Mouse (Mus musculus) gastrocnemius, adult 2 months (tissue): ENCODE data around the gene Rps6ka5. TPM values are rescaled to one million over a fixed set of nuclear protein-coding genes. Genes with fewer than 3 reads are reported as not detected.
A peak's percentile ranks its signal among the peaks of the same experiment; 100 is the strongest.

Source experiments
- DNase-seq: peaks from one replicate; pipeline ENCODE4 v3.0.0; 2022
- H3K27ac ChIP-seq: fragments of 200-600 bp; 2 replicates; pipeline ENCODE4 v1.8.1; 2022; ENCODE audit warnings: mild to moderate bottlenecking
- H3K4me3 ChIP-seq: fragments of 200-600 bp; 2 replicates; pipeline ENCODE4 v1.8.1; 2022; ENCODE audit warnings: mild to moderate bottlenecking, moderate library complexity
- CTCF ChIP-seq: fragments of 200-600 bp; IDR thresholded peaks from 2 replicates; pipeline ENCODE4 v1.8.1; 2022; ENCODE audit warnings: antibody characterized with exemption, mild to moderate bottlenecking, moderate library complexity
- intact Hi-C: fragments of 180-260 bp; cut with DNase I; formaldehyde crosslinking; loops from one replicate; pipeline ENCODE4 v1.15.1; 2025
- long read RNA-seq, 2 experiments: library from polyadenylated mRNA; stranded (forward); transcript quantifications; one replicate each; pipeline ENCODE4 v2.0.0; 2021
- total RNA-seq, 2 experiments: library from RNA; stranded (reverse); gene quantifications; 2 replicates each; pipeline ENCODE4 v1.2.3; 2021

Gene Rps6ka5
- 10 to 100 TPM; 11.1 to 11.8 TPM for total RNA-seq
- long read RNA-seq, experiment 1, full-length matches to known transcripts = 5 of 8 reads
- long read RNA-seq, experiment 1, partial matches to known transcripts = 1 of 8 reads
- long read RNA-seq, experiment 1, other reads (novel, unspliced or antisense) = 2 of 8 reads
- long read RNA-seq, experiment 2, full-length matches to known transcripts = 3 of 4 reads
- long read RNA-seq, experiment 2, partial matches to known transcripts = 0 of 4 reads
- long read RNA-seq, experiment 2, other reads (novel, unspliced or antisense) = 1 of 4 reads

DNA sequence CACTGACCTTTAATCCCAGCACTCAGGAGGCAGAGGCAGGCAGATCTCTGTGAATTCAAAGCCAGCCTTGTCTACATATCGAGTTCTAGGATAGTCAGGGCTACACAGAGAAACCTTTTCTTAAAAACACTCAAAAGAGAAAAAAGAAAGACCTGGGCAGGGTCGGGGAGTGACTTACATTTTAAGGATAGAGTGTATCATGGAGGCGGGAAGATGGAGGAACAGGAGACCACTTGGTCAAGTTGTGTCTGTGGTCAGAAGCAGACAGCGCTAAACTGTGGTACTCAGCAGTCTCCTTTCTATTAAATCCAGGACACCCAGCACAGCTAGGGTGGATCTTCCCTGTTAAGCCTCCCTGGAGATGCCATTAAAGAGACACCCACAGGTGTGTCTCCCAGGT lies at the start of gene Rps6ka5:
TSS of gene Rps6ka5 (minus strand) at position 333 of the 400 bp plus-strand sequence.
- intact Hi-C loops = no loop called here
- TF ChIP-seq CTCF = no peak
- Histone ChIP-seq H3K27ac (peak within 1 kb of the TSS; percentile 84), H3K4me3 (no peak within 1 kb of the TSS; the same call in 1 of the 2 replicates)
- no peak for DNase-seq

DNA sequence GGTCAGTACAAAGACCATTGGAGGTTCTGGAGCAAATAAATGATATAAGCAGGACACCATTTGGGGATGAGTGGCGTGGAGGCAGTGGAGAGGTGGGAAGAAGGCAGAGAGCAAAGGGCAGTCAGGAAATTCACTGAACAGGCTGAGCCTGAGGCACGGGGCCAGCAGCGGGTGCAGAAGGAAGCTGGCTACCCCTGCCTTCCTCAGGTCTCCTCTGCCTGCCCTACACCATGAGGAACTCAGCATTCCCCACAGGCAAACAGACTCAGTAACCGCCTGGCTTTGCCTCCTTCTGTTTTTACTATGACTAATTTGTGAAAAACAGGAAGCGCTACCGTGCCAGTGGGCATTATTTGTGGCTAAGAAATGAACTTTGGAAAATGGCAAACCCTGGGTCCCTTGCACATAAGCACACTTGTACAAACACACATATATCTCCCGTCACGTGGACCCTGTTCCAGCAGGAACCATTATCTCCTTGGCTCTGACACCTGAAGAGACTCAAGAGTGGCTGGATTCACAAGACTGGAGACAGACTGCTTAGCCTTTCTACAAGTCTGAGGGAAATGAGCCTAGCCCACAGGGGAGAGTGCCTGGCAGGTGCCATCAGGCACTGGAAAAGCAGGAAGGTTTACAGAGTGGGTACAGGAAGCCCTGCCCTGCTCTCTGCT lies 49.3 kb upstream of the Rps6ka5 start:
- H3K4me3 ChIP-seq = no peak overlapping the region
- peak overlapping the region; percentile 70 for H3K27ac ChIP-seq
- TF ChIP-seq CTCF = no peak
- intact Hi-C loops = loop anchor here (5.0 kb wide), 2 partner anchors 66 to 1931 kb away; no protein-coding TSS in a partner anchor
- DNase-seq = peak; percentile 36

DNA sequence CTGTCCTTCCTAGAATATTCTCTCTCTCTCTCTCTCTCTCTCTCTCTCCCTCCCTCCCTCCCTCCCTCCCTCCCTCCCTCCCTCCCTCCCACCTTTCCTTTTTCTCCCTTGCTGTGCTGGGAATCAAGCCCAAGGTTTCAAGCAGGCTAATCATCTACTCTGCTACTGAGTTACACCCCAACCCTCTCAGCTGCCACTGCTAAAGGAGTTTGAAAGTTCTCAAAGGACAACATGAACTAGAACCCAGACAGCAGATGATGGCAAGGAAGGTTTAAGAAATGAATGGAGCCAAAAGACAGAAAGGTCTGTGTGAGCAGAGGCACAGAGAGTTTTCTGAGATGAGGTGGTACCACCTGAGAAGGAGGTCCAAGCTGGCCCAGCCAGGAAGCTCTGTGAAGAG lies 48.5 kb upstream of the Rps6ka5 start:
- no peak for TF ChIP-seq CTCF
- H3K27ac ChIP-seq = peak overlapping the region; percentile 70
- intact Hi-C loops = loop anchor here (5.0 kb wide), 2 partner anchors 67 to 1932 kb away; no protein-coding TSS in a partner anchor
- H3K4me3 ChIP-seq = no peak overlapping the region
- no peak for DNase-seq

DNA sequence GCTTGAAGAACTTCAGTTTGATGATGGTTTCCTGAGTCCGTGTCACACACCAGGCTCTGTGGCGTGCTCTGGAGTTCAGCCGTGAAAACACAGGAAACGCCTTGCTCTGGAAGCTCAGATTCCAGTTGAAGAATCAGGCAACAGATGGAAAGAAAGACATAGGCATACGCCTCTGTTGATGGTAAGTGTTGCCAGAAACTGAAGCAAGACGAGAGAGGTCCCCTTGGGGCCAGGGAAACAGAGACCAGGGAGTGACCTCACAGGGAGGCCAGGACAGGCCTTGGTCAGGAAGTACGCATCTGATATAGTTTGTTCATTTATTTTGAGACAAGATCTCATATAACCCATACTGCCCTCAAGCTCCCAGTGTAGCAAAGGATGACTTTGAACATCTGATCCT lies 48.0 kb upstream of the Rps6ka5 start:
- peak; percentile 52 for DNase-seq
- no peak for TF ChIP-seq CTCF
- no peak overlapping the region for H3K4me3 ChIP-seq
- H3K27ac ChIP-seq = peak overlapping the region; percentile 63
- intact Hi-C loops = loop anchor here (5.0 kb wide), 2 partner anchors 68 to 1933 kb away; no protein-coding TSS in a partner anchor

DNA sequence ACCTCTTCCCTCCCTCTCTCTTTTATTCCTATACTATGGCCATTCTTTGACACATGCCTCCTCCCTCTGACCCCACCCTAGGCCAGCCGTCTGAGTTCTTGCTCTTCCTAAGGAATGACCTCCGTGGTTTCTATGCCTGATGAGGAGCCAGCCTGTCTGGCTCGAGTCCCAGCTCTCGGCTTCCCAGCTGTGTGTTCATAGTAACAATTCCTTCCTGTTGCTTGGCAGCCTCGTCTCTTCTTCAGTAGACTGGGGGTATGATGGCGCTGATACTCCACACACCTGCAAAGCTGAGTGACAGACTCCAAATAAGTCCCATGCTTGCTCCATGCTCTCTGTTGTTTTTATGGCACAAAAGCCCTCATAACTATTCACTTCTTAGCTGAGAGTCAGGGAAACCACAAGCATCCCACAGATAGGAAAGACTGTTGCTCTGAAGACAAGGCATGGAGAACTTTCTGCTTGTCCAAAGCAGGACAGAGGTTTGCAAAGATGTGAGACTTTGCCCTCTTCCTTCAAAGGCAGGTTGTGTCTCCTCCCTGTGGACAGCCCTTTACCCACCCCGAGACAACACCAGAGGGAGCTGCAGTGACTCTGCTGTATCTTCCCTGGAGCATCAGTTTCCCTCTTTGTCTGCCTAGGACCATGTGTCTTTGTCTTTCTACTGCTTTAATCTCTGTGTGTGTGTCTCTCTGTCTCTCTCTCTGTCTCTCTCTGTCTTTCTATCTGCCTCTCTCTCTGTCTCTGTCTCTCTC lies 45.6 kb upstream of the Rps6ka5 start:
- intact Hi-C loops = no loop called here
- TF ChIP-seq CTCF = peak; percentile 49
- H3K27ac ChIP-seq = no peak overlapping the region
- peak; percentile 73 for DNase-seq
- no peak overlapping the region for H3K4me3 ChIP-seq

DNA sequence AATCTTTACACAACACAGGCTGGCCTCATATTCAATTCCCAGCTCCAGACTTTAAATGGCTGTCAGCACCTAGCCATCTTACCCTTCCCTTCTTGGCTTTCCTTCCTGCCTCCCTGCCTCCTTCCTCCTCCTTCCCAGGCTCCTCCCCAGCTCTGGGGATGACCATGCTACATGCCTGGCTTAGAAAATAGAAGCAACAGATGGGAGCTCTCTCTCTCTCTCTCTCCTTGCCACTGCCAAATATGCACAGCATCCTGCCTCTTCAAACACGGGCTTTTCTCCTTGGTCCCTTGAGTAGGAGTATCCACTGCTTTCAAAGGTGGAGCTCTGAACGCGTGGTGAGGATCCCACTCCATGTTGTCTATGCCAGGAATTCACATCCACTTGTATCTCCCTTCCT lies 44.0 kb upstream of the Rps6ka5 start:
- Histone ChIP-seq H3K4me3 (no peak overlapping the region), H3K27ac (no peak overlapping the region)
- intact Hi-C loops = no loop called here
- DNase-seq = no peak
- no peak for TF ChIP-seq CTCF

- intact Hi-C loops = no loop called here
- no peak for DNase-seq
- TF ChIP-seq CTCF = no peak
Observed at GRCm38 (mm10) chr12:100769871-100770270, 43.1 kb upstream of the Rps6ka5 start.

GRCm38 (mm10) chr12:100764329-100765018 lies 37.7 kb upstream of the Rps6ka5 start:
- DNase-seq = no peak
- TF ChIP-seq CTCF = no peak
- intact Hi-C loops = no loop called here
- Histone ChIP-seq H3K27ac (peak overlapping the region; percentile 49; the same call in 1 of the 2 replicates), H3K4me3 (no peak overlapping the region)

More at GRCm38 (mm10) chr12:100769871-100770270, 43.1 kb upstream of the Rps6ka5 start:
- Histone ChIP-seq H3K4me3 (no peak overlapping the region), H3K27ac (no peak overlapping the region)

GRCm38 (mm10) chr12:100762663-100763425 lies 36.1 kb upstream of the Rps6ka5 start:
- intact Hi-C loops = no loop called here
- TF ChIP-seq CTCF = no peak
- no peak for DNase-seq
- H3K27ac ChIP-seq = no peak overlapping the region
- H3K4me3 ChIP-seq = no peak overlapping the region

DNA sequence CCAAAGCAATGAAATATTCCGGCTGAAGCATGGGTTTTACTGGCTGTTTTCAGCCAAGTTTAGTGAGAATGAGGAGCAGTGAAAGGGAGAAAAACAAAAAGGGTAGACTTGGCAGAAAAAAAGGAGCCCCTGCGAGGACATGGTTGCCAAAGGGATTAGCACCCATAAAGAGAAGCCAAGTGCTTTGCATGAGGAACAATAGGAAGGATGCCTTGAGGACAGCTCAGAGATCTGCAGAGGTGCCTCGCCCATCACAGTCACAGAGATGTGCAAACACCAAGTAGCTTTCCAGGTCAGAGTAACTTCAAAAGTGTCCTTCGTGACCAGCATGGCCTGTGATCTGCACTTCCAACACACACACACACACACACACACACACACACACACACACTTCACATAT lies 30.6 kb upstream of the Rps6ka5 start:
- no peak for DNase-seq
- no peak for TF ChIP-seq CTCF
- H3K4me3 ChIP-seq = no peak overlapping the region
- H3K27ac ChIP-seq = no peak overlapping the region
- intact Hi-C loops = no loop called here

DNA sequence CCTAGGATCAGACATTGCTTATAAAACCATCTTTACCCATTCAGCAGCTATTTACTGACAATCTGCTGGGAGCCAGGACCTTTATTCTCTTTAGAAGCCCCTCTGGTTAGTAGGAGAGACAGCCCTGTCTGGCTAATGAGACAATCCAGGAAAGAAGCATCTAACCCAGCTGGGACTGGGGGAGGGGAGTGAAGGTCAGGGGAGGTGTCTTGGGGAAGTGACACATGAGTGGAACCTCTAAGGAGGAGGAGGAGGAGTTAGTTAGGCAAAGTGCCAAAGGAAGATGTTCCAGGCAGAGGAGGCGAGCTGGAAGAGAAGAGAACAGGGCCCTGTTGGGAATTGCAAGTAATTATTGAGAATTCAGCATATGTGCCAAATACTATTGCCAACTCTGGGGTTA lies 26.9 kb upstream of the Rps6ka5 start:
- no peak for DNase-seq
- no peak for TF ChIP-seq CTCF

GRCm38 (mm10) chr12:100752977-100753376 lies 26.2 kb upstream of the Rps6ka5 start:
- no peak overlapping the region for H3K4me3 ChIP-seq
- DNase-seq = no peak
- TF ChIP-seq CTCF = no peak
- intact Hi-C loops = no loop called here
- H3K27ac ChIP-seq = no peak overlapping the region

More for the DNA sequence above, 26.9 kb upstream of the Rps6ka5 start:
- intact Hi-C loops = no loop called here
- Histone ChIP-seq H3K4me3 (no peak overlapping the region), H3K27ac (no peak overlapping the region)
